Mouse (Mus musculus) ovary, postnatal 14 days (tissue): ENCODE data around the gene Snrpg.

ENCODE experiments used
- DNase-seq: peaks from one replicate; pipeline ENCODE4 v3.0.0; 2022; ENCODE audit warnings: low spot score

Gene Snrpg

GRCm38 (mm10) chr6:86399995-86400394, 28.9 kb downstream of the Snrpg start:
- DNase-seq: no peak

- DNase-seq: peak; percentile 60
Observed at GRCm38 (mm10) chr6:86400972-86401371, 29.9 kb downstream of the Snrpg start.

- DNase-seq: no peak
Observed at GRCm38 (mm10) chr6:86402681-86403607, 31.8 kb downstream of the Snrpg start.

- DNase-seq: peak; percentile 86
Observed at GRCm38 (mm10) chr6:86403728-86404099, 32.6 kb downstream of the Snrpg start.

GRCm38 (mm10) chr6:86404100-86404861, 33.2 kb downstream of the Snrpg start, which contains the start of gene Tia1:
TSS of gene Tia1 (plus strand) at chr6:86404219.
- peak; percentile 93 for DNase-seq

- DNase-seq: no peak
Observed at GRCm38 (mm10) chr6:86404996-86405395, 33.9 kb downstream of the Snrpg start.

GRCm38 (mm10) chr6:86406306-86406705, 35.2 kb downstream of the Snrpg start:
- DNase-seq: no peak

- DNase-seq: no peak
Observed at GRCm38 (mm10) chr6:86418711-86419110, 47.6 kb downstream of the Snrpg start.

- no peak for DNase-seq
Observed at GRCm38 (mm10) chr6:86419239-86419638, 48.1 kb downstream of the Snrpg start.

- DNase-seq: no peak
Observed at GRCm38 (mm10) chr6:86420491-86420890, 49.4 kb downstream of the Snrpg start.

GRCm38 (mm10) chr6:86426358-86426757, 55.3 kb downstream of the Snrpg start, which contains the start of gene Gm44790:
TSS of gene Gm44790 (plus strand) at chr6:86426658.
- DNase-seq: no peak
